Mouse (Mus musculus) gastrocnemius, postnatal 10 days (tissue): ENCODE measurements around the gene Purb. TPM values are rescaled to one million over a fixed set of nuclear protein-coding genes. Genes with fewer than 3 reads are reported as not detected.
"Not testable (repeated sequence)": the region's sequence is repeated elsewhere in the genome, so short reads cannot be mapped to it uniquely, and the experiment has no call there.

Experiments
- DNase-seq: peaks from one replicate; pipeline ENCODE4 v3.0.0; 2021; ENCODE audit warnings: mixed read lengths
- microRNA-seq, 2 experiments: library from miRNA; unstranded; fragments of <30 nt; microRNA quantifications; one replicate each; pipeline ENCODE4 v1.2.0; 2021
- total RNA-seq, 2 experiments: library from RNA; stranded (reverse); gene quantifications; 2 replicates each; pipeline ENCODE4 v1.2.3; 2021

Gene Purb
- total RNA-seq, 2 experiments from 2014 or later: 55.6 to 58.4 TPM

DNA sequence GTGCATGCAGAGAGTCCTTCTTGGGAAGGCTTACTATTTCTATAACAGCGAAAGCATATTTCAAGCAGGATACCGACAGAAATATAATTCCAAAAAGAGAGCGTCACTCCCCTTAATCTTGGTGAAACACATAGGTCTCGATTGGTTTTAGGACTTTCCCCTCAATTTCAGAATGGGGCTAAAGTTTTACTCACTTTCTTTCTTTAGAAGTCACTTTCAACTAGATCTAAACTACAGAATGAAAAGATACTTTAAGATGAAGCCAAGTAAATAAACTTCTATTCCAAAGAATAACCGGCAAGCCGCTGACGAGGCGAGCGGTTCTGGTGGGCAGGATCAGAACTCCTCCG is 32.0 kb downstream of the Purb start:
- no peak for DNase-seq

DNA sequence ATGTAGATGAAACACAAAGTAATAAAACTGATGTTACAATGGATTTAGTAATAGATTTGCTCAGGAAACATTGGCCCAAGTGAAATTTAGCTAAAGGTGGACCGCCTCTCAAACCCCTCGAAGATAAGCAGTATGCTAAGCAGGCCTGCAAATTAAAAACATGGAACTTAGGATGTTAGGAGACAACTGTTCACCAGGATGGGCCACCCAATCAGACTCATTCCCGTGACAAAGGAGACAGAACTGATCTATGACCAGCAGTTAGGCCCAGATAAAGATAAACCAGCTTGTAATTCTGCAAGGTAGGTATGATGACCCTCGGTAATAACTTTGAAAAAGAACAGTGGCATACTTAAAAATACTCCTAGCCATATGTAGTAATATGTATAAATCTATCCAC is 32.6 kb downstream of the Purb start:
- DNase-seq: no peak

DNA sequence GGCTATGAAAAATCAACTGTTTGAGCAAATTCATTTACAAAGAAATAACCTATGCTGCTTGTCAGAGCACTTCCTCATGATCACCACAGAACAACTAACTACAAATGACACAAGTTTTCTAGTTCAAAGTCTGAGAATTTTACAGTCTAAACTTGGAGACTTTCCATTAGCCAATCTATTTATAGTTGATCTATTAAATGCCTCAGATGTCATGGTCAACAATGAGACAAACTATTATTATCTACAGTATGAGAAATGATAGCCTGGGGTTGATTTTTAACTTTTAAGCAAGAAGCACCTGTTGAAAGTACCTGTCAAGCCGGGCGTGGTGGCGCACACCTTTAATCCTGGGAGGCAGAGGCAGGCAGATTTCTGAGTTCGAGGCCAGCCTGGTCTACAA is 33.2 kb downstream of the Purb start:
- no peak for DNase-seq

DNA sequence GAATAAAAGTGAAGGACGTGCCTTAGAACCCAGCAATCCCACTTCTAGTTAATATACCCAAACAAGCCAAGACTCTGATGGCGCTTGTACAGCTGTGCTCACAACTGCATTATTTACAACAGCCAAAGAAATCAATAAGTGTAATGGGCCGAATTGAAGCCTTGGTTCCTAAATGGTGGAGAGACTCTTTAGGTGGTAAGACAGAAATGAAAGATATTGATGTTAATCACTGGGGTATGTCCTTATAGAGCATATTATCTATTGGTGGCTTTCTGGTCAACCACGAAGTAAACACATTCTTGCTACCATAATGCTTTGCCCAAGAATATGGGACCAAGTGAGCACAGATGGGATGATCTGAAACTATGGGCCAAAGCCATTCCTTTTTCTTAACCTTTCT is 35.5 kb downstream of the Purb start:
- no peak for DNase-seq

DNA sequence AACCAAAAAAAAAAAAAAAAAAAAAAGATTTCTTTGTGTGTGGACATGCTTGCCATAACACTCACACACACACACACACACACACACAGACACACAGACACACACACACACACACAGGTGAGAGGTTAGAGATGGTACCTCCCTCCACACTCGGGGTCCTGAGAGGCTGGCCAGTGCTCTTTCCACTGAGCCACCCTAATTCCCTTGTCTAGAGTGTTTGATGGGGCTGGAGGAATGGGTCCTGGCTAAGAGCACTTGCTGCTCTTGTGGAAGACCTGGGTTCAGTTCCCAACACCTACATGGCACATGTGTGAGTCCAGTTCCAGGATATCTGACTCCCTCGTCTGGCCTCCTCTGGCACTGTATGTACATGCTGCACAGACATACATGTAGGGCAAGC is 38.0 kb downstream of the Purb start:
- no peak for DNase-seq

DNA sequence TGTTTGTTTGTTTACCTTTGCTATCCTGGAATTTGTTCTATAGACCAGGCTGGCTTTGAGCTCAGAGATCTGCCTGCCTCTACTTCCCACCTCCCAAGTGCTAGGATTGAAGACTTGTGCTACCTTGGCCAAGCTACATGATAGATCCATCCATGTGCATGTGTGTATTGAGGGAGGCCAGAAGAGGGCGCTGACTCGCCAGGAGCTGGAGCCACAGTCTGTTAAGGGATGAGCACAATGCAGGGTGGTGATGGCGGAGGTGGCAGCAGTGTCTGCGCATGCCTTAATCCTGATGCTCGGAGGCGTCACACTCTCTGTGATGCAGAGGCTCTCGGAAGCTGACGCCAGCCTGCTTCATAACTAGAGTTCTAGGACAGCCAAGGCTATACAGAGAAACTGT is 39.3 kb downstream of the Purb start:
- DNase-seq: peak; percentile 54

DNA sequence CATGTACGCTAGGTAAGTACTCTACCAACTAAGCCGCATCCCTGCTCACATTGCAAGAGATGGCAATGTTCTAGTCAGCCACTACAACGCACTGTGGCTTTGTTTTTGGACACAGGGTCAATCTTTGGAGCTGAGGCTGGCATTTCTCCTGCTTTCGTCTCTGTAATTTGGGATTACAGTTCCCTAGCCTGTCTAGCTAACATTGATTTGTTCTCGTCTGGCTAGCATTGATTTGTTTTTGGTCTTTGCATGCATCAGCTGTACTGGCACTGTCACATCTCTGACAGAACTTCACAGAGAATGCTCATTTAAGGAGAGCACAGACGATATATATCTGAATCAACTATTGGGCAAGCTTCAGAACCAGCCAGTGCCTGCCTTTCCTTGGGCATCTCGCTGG is 45.5 kb downstream of the Purb start:
- DNase-seq: no peak

DNA sequence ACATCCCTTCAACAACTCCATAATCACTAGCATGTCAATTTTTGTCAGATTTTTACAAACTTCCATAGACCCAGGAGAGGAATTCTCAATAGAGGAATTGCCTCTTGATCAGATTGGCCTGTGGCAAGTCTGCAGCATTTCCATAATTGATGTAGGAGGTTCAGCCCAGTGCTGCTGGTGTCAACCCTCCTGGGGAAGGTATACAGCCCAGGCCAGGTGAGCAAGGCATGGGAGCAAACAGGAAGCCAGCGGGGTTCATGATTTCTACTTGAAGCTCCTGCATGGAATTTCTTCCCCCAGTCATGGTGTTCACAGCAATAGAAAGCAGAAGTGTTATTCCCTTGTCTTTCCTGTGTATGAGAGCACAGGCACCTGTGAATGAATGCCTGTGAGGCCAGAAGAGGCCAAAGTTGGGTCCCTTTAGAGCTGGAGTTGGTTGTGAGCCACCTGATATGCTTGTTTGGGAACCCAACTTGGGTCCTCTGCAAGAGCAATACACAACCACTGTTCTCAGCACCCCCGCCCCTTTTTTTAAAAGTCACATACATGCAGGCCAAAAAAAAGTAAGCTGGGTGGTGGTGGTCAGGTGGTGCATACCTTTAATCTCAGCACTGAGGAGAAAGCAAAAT is 54.9 kb downstream of the Purb start:
- DNase-seq: no peak

DNA sequence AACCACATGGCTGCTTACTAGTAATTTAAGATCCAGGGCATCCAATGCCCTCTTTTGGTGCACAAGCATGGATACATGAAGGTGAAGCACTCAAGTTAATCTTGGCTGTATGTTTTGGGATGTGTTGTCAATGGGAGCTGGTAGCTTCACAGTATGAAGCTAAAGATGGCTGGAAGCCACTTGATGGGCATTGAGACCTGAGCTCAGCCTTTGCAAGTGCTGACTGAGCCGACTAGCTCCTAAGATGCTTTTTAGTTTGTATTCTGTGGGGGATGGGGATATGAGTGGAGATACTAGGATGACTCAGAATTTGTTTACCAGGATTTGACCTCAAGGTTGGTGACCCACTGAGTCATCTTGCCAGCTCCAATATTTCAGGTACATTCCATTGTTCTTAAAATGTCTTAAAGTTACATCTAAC is 55.4 kb downstream of the Purb start:
- DNase-seq: no peak

DNA sequence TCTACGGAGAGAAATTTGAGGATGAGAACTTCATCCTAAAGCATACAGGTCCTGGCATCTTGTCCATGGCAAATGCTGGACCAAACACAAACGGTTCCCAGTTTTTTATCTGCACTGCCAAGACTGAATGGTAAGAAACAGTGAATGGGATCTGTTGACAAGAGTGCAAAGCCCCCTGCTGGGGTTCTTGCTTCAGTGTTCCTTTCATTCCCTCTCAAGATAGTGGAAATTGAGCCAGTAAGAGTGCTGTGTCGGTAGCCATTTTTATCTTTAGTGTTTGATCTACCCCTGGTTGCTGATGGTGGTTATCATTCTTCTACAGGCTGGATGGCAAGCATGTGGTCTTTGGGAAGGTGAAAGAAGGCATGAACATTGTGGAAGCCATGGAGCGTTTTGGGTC is 56.6 kb downstream of the Purb start:
- DNase-seq: not testable (repeated sequence)

DNA sequence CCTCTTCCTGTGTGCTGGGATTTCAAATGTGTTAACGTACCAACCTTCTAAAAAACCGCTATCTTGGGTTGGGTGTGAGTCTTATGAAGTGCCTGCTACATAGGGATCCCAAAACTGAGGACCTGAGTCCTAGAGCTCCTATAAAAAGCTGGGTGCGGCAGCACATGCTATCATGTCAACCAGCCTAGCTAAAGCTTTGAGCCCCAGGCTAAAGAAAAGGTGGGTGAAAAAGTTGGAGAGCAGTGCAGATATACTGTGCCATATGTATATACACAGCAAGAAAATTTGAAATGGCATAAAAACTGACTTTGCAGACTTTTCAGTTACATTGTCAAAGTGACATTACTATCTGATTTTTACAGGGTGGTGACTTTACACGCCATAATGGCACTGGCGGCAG is 57.0 kb downstream of the Purb start:
- no peak for DNase-seq

Small RNA genes lying within 50 kb of the gene (microRNA-seq; reads per million reads assigned to microRNA genes)
- gene Gm22123: 0 to 0.25 reads per million in 2 experiments

Other genes starting within 250 kb of the Purb start
- gene Npc1l1, start 245.8 kb downstream of the Purb start, total RNA-seq: under 1 TPM; 0.05 to 0.18 TPM
- gene Ddx56, start 208.1 kb downstream of the Purb start, total RNA-seq: 10 to 100 TPM; 28.6 to 29.5 TPM
- 10 to 100 TPM; 63.9 to 64.0 TPM for gene Tmed4, start 201.0 kb downstream of the Purb start, total RNA-seq
- gene Ogdh, start 184.3 kb downstream of the Purb start, total RNA-seq: 100 to 1,000 TPM; 437 to 480 TPM
- gene Zmiz2, start 86.8 kb downstream of the Purb start, total RNA-seq: 10 to 100 TPM; 31.8 to 34.3 TPM
- gene Ppia, start 60.5 kb downstream of the Purb start, total RNA-seq: 100 to 1,000 TPM; 765 to 781 TPM
- gene H2afv, start 31.5 kb downstream of the Purb start, total RNA-seq: 10 to 100 TPM; 66.2 to 67.3 TPM
- 1 to 10 TPM; 1.6 to 2.5 TPM for gene Myo1g, start 45.0 kb upstream of the Purb start, total RNA-seq
- 10 to 100 TPM; 25.9 to 28.1 TPM for gene Ccm2, start 71.0 kb upstream of the Purb start, total RNA-seq
- gene Nacad, start 130.1 kb upstream of the Purb start, total RNA-seq: under 1 TPM; 0.45 to 0.65 TPM
- gene Tbrg4, start 150.2 kb upstream of the Purb start, total RNA-seq: 10 to 100 TPM; 53.6 to 57.1 TPM
- not detected for gene Wap, start 162.7 kb upstream of the Purb start, total RNA-seq
- 1 to 10 TPM; 1.2 to 1.3 TPM for gene Ramp3, start 182.6 kb upstream of the Purb start, total RNA-seq